Mouse (Mus musculus): ENCODE results near the gene Ncf4.

The Ncf4 gene

DNA sequence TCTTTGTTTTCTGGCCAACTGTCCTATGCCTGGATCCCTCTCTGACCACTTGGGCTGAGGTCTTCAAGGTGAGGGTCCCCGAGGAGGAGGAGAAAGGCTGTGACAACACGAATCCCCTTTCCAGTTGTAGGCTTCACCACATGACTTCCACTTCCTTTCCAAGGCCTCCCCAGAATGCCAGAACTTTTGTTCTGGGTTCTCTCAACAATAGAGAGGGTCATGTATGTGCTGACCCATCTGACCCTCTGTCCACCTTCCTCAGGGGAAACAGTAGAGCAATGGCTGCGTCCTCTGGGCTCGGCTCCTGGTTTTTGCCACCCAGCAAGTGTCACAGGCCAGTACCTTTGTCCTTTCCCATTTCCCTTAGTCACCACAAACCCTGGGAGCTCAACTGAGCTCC lies 66.4 kb downstream of the Ncf4 start:
- no peak for DNase-seq (ENCODE audit: low read depth, low spot score)
